Mouse (Mus musculus) intestine, embryonic 14.5 days (tissue): Measurements from ENCODE around the gene Rspo1. TPM values are rescaled to one million over a fixed set of nuclear protein-coding genes. Genes with fewer than 3 reads are reported as not detected.

ENCODE experiments used
- ATAC-seq: fragments of 200-750 bp; cut with Nextera tagmentation; replicated peaks from 2 replicates; pipeline ENCODE4 v1.8.0; 2017; ENCODE audit warnings: low read depth, moderate number of reproducible peaks, moderate TSS enrichment, moderate library complexity; ENCODE audit not compliant: low FRiP score, low TSS enrichment
- DNase-seq: peaks from one replicate; pipeline ENCODE4 v3.0.0-alpha.2; 2018; ENCODE audit warnings: low spot score
- H3K27ac ChIP-seq: fragments of 300-500 bp; sonication (generic); 2 replicates; pipeline ENCODE4 v1.5.1; 2014; ENCODE audit warnings: low read depth, mild to moderate bottlenecking, control low read depth
- H3K27me3 ChIP-seq: fragments of 300-500 bp; sonication (generic); replicated peaks from 2 replicates; pipeline ENCODE4 v1.6.1; 2014; ENCODE audit warnings: low read length, control low read depth; ENCODE audit not compliant: control insufficient read depth, insufficient read depth
- H3K36me3 ChIP-seq: fragments of 300-500 bp; sonication (generic); 2 replicates; pipeline ENCODE4 v1.6.1; 2014; ENCODE audit warnings: low read length, control low read depth; ENCODE audit not compliant: control insufficient read depth, insufficient read depth
- H3K4me1 ChIP-seq: fragments of 300-500 bp; sonication (generic); replicated peaks from 2 replicates; pipeline ENCODE4 v1.6.1; 2014; ENCODE audit warnings: low read length, control low read depth, mixed read lengths; ENCODE audit not compliant: control insufficient read depth, insufficient read depth
- H3K4me2 ChIP-seq: fragments of 300-500 bp; sonication (generic); 2 replicates; pipeline ENCODE4 v1.6.1; 2014; ENCODE audit warnings: low read length
- H3K4me3 ChIP-seq: fragments of 300-500 bp; sonication (generic); 2 replicates; pipeline ENCODE4 v1.5.1; 2014; ENCODE audit warnings: low read depth, low read length, control low read depth, mixed read lengths
- H3K9ac ChIP-seq: fragments of 300-500 bp; sonication (generic); 2 replicates; pipeline ENCODE4 v1.6.1; 2014; ENCODE audit warnings: mild to moderate bottlenecking, low read length
- H3K9me3 ChIP-seq: fragments of 300-500 bp; sonication (generic); 2 replicates; pipeline ENCODE4 v1.6.1; 2016; ENCODE audit warnings: low read length, control low read depth; ENCODE audit not compliant: control insufficient read depth
- WGBS: fragments of 180-500 bp; shearing (Covaris S2); extraction: QIAGEN DNeasy Blood & Tissue Kit; methylation state at CpG from one replicate; pipeline ENCODE4 v1.1.7; 2014; 5-methylcytosine and 5-hydroxymethylcytosine counted together
- polyA plus RNA-seq: library from polyadenylated mRNA; unstranded; fragments of >200 nt; fragmentation: Nextera tagmentation; extraction: Ambion mirVana; gene quantifications from 2 replicates; pipeline ENCODE4 v1.2.1, GENCODE M21; 2014

Rspo1 gene
- polyA plus RNA-seq, 1 experiment from 2014 or later: 13.9 TPM

GRCm38 (mm10) chr4:125029891-125030614 lies 43.8 kb downstream of the Rspo1 start:
- H3K27ac ChIP-seq: 0 out of 2 replicates have a peak overlapping the region, but pooled peaks have one; percentile 28

DNA sequence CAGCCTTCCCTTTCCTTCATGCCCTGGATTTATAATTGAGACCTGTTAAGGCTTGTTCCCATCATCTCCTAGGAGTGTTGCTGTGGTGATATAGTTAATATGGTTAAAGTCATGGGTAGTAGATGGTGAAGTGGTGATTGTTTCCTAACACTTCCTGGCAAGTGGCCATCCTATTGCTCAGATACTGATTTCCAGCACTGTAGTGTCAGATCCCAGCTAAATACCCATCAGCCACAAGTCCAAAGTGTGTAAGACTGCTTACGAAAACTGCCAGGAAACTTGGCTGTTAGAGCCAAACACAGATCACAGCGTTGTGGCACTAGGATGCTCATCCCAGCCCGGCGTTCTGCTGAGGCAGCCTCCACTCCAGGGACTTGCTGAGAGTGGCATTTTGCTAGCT lies 48.1 kb downstream of the Rspo1 start:
- no peak for ATAC-seq
- Histone ChIP-seq H3K4me2 (no peak overlapping the region), H3K4me3 (no peak overlapping the region), H3K9ac (no peak overlapping the region), H3K27ac (no peak overlapping the region), H3K36me3 (peaks cover 47% of the 10 kb centered on the region), H3K27me3 (no peaks in the 10 kb centered on the region), H3K4me1 (no peaks in the 10 kb centered on the region), H3K9me3 (no peaks in the 10 kb centered on the region)
- DNase-seq: no peak
- 93% methylated on average over 4 of the region's 4 CpGs for WGBS

More at GRCm38 (mm10) chr4:125029891-125030614, 43.8 kb downstream of the Rspo1 start:
- under 1% methylated on average over 50 of the region's 50 CpGs for WGBS
- H3K9ac ChIP-seq: peak overlapping the region; percentile 79
- H3K9me3 ChIP-seq: no peaks in the 10 kb centered on the region
- DNase-seq (peak; percentile 96), ATAC-seq (peak; percentile 96)
- no peaks in the 10 kb centered on the region for H3K4me1 ChIP-seq
- H3K36me3 ChIP-seq: peaks cover 14% of the 10 kb centered on the region
- H3K27me3 ChIP-seq: no peaks in the 10 kb centered on the region
- peak overlapping the region; percentile 67 for H3K4me2 ChIP-seq
- peak overlapping the region; percentile 64 for H3K4me3 ChIP-seq

DNA sequence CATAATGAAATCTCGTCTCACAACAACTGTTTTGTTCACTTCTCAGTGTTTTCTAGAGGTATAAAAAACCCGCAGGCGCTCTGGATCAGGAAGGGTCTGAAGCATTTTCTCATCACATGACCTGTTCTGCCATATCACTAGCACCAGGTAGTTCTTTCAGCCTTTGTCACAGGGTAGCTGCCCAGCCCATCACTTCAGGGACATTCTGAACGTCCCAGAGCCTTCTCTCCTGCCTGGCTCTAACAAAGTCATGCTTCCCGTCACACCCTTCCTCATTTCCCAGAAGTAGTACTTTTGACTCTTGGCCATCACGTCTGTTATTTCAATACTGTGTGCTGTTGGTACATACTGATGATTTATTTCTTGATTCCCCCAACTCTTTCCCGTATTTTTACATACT lies 58.2 kb downstream of the Rspo1 start:
- H3K4me2 ChIP-seq: no peak overlapping the region
- no peaks in the 10 kb centered on the region for H3K4me1 ChIP-seq
- no peak overlapping the region for H3K4me3 ChIP-seq
- no peak overlapping the region for H3K9ac ChIP-seq
- no peaks in the 10 kb centered on the region for H3K27me3 ChIP-seq
- no peak overlapping the region for H3K27ac ChIP-seq
- 88% methylated on average over 7 of the region's 7 CpGs for WGBS
- H3K9me3 ChIP-seq: no peaks in the 10 kb centered on the region
- ATAC-seq (no peak), DNase-seq (no peak)
- peaks cover 98% of the 10 kb centered on the region for H3K36me3 ChIP-seq

- no peak for ATAC-seq
- H3K9me3 ChIP-seq: no peaks in the 10 kb centered on the region
- 86% methylated on average over 9 of the region's 9 CpGs for WGBS
Measured at GRCm38 (mm10) chr4:125055385-125055784, 69.2 kb downstream of the Rspo1 start.

GRCm38 (mm10) chr4:125056476-125056875 lies 70.2 kb downstream of the Rspo1 start:
- H3K27ac ChIP-seq: no peak overlapping the region
- H3K36me3 ChIP-seq: peaks cover 52% of the 10 kb centered on the region
- H3K9ac ChIP-seq: no peak overlapping the region
- no peak for ATAC-seq
- H3K4me1 ChIP-seq: no peaks in the 10 kb centered on the region
- no peaks in the 10 kb centered on the region for H3K27me3 ChIP-seq
- 92% methylated on average over 4 of the region's 4 CpGs for WGBS
- DNase-seq: no peak
- H3K4me2 ChIP-seq: no peak overlapping the region
- no peaks in the 10 kb centered on the region for H3K9me3 ChIP-seq
- no peak overlapping the region for H3K4me3 ChIP-seq

More at GRCm38 (mm10) chr4:125055385-125055784, 69.2 kb downstream of the Rspo1 start:
- no peak overlapping the region for H3K4me3 ChIP-seq
- H3K36me3 ChIP-seq: peaks cover 62% of the 10 kb centered on the region
- no peak overlapping the region for H3K9ac ChIP-seq
- no peak overlapping the region for H3K27ac ChIP-seq
- no peak overlapping the region for H3K4me2 ChIP-seq
- H3K27me3 ChIP-seq: no peaks in the 10 kb centered on the region
- no peaks in the 10 kb centered on the region for H3K4me1 ChIP-seq
- no peak for DNase-seq

- H3K9ac ChIP-seq: no peak overlapping the region
- no peak overlapping the region for H3K4me3 ChIP-seq
- H3K36me3 ChIP-seq: peaks cover 44% of the 10 kb centered on the region
- DNase-seq: no peak
- no peaks in the 10 kb centered on the region for H3K27me3 ChIP-seq
- ATAC-seq: no peak
- no peak overlapping the region for H3K4me2 ChIP-seq
- 58% methylated on average over 3 of the region's 3 CpGs for WGBS
- H3K27ac ChIP-seq: no peak overlapping the region
- H3K9me3 ChIP-seq: no peaks in the 10 kb centered on the region
- no peaks in the 10 kb centered on the region for H3K4me1 ChIP-seq
Measured at GRCm38 (mm10) chr4:125057273-125057672, 71.0 kb downstream of the Rspo1 start.

- peaks cover 37% of the 10 kb centered on the region for H3K36me3 ChIP-seq
- H3K27ac ChIP-seq: no peak overlapping the region
- no peak for ATAC-seq
- H3K4me2 ChIP-seq: no peak overlapping the region
- 57% methylated on average over 5 of the region's 5 CpGs for WGBS
- no peaks in the 10 kb centered on the region for H3K9me3 ChIP-seq
- H3K4me3 ChIP-seq: no peak overlapping the region
- H3K27me3 ChIP-seq: no peaks in the 10 kb centered on the region
- no peaks in the 10 kb centered on the region for H3K4me1 ChIP-seq
- DNase-seq: no peak
- no peak overlapping the region for H3K9ac ChIP-seq
Measured at GRCm38 (mm10) chr4:125058033-125058432, 71.8 kb downstream of the Rspo1 start.
